Mouse (Mus musculus) liver, postnatal 0 days (tissue): ENCODE measurements at regions not wholly inside any gene's neighbourhood (a gene's known extent, or its start where the extent isn't known, plus 50 kb on each side); places are given as distances from the start of the nearest gene placed in this dataset.

Experiments
- CTCF ChIP-seq: sonication (generic); IDR thresholded peaks from 2 replicates; pipeline ENCODE4 v1.5.1; 2016; ENCODE audit warnings: antibody characterized with exemption, low read depth
- EP300 ChIP-seq: IDR thresholded peaks from 2 replicates; pipeline ENCODE4 v1.6.1; 2016; ENCODE audit warnings: antibody characterized with exemption, low read depth, mild to moderate bottlenecking

DNA sequence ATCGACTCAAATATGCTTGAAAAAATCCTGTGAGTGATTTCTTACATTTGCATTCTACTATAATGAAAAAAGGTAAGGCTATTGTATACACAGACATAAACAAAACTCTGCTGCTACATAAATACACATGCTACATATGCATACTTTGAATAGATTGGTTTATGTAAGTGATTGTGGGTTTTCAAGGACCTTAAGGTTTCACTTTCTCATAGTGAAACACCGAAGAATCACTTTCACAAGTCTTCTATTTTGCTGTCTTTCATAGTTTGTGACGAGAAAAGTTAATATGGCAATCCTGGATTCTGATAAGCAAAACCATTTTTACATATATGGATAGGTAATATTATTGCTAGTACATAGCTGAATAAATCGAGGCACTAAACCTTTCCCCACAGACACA lies 62.5 kb upstream of the Mad2l1 start:
- TF ChIP-seq CTCF: no peak
- TF ChIP-seq EP300: no peak
